Mouse (Mus musculus): ENCODE measurements around the gene Cwh43. TPM values are rescaled to one million over a fixed set of nuclear protein-coding genes. Genes with fewer than 3 reads are reported as not detected.

Gene Cwh43
- polyA plus RNA-seq, 1 experiment from 2014 or later = 0.20 TPM

- no peak overlapping the region for H3K4me3 ChIP-seq
- H3K27me3 ChIP-seq = peaks cover 41% of the 10 kb centered on the region
- no peak overlapping the region for H3K9ac ChIP-seq (replicated peaks)
- H3K9me3 ChIP-seq = no peaks in the 10 kb centered on the region
- no peaks in the 10 kb centered on the region for H3K36me3 ChIP-seq
- no peak overlapping the region for H3K4me2 ChIP-seq (replicated peaks)
- 85% methylated on average over 4 of the region's 4 CpGs for WGBS
- H3K4me1 ChIP-seq = peaks cover 9% of the 10 kb centered on the region
- H3K27ac ChIP-seq (replicated peaks) = no peak overlapping the region
- ATAC-seq (ENCODE audit: low FRiP score, low read depth) = no peak
Observed at GRCm38 (mm10) chr5:73402911-73403310, 3.0 kb upstream of the Cwh43 start.

- Histone ChIP-seq H3K9ac (replicated peaks) (no peak overlapping the region), H3K4me3 (no peak overlapping the region), H3K4me2 (replicated peaks) (no peak overlapping the region), H3K27ac (replicated peaks) (no peak overlapping the region), H3K9me3 (no peaks in the 10 kb centered on the region), H3K4me1 (peaks cover 9% of the 10 kb centered on the region), H3K36me3 (no peaks in the 10 kb centered on the region), H3K27me3 (peaks cover 42% of the 10 kb centered on the region)
- 90% methylated on average over 14 of the region's 14 CpGs for WGBS
- no peak for ATAC-seq (ENCODE audit: low FRiP score, low read depth)
Observed at GRCm38 (mm10) chr5:73403311-73404068, 2.4 kb upstream of the Cwh43 start.

GRCm38 (mm10) chr5:73404790-73405189, 1.1 kb upstream of the Cwh43 start:
- H3K36me3 ChIP-seq = no peaks in the 10 kb centered on the region
- H3K9ac ChIP-seq (replicated peaks) = no peak overlapping the region
- no peaks in the 10 kb centered on the region for H3K9me3 ChIP-seq
- peaks cover 42% of the 10 kb centered on the region for H3K27me3 ChIP-seq
- H3K4me3 ChIP-seq = no peak overlapping the region
- WGBS = 83% methylated on average over 6 of the region's 6 CpGs
- no peak overlapping the region for H3K4me2 ChIP-seq (replicated peaks)
- ATAC-seq (ENCODE audit: low FRiP score, low read depth) = no peak
- no peak overlapping the region for H3K27ac ChIP-seq (replicated peaks)
- H3K4me1 ChIP-seq = peaks cover 9% of the 10 kb centered on the region

GRCm38 (mm10) chr5:73406861-73407260, 986 bp downstream of the Cwh43 start:
- Histone ChIP-seq H3K36me3 (no peaks in the 10 kb centered on the region), H3K9ac (replicated peaks) (no peak overlapping the region), H3K27ac (replicated peaks) (no peak overlapping the region), H3K4me1 (peaks cover 9% of the 10 kb centered on the region), H3K9me3 (no peaks in the 10 kb centered on the region), H3K27me3 (peaks cover 42% of the 10 kb centered on the region), H3K4me2 (replicated peaks) (no peak overlapping the region), H3K4me3 (no peak overlapping the region)
- WGBS = 47% methylated on average over 6 of the region's 6 CpGs
- no peak for ATAC-seq (ENCODE audit: low FRiP score, low read depth)

GRCm38 (mm10) chr5:73409970-73410369, 4.1 kb downstream of the Cwh43 start:
- H3K27ac ChIP-seq (replicated peaks) = no peak overlapping the region
- no peaks in the 10 kb centered on the region for H3K36me3 ChIP-seq
- no peak overlapping the region for H3K4me3 ChIP-seq
- H3K27me3 ChIP-seq = peaks cover 30% of the 10 kb centered on the region
- H3K9me3 ChIP-seq = no peaks in the 10 kb centered on the region
- WGBS = 77% methylated on average over 5 of the region's 5 CpGs
- H3K4me1 ChIP-seq = peaks cover 9% of the 10 kb centered on the region
- H3K9ac ChIP-seq (replicated peaks) = no peak overlapping the region
- no peak overlapping the region for H3K4me2 ChIP-seq (replicated peaks)
- ATAC-seq (ENCODE audit: low FRiP score, low read depth) = no peak

- no peaks in the 10 kb centered on the region for H3K9me3 ChIP-seq
- H3K9ac ChIP-seq (replicated peaks) = no peak overlapping the region
- no peak overlapping the region for H3K4me3 ChIP-seq
- no peak overlapping the region for H3K4me2 ChIP-seq (replicated peaks)
- no peaks in the 10 kb centered on the region for H3K36me3 ChIP-seq
- no peaks in the 10 kb centered on the region; the same call in 1 of the 2 replicates for H3K4me1 ChIP-seq
- H3K27me3 ChIP-seq = peaks cover 13% of the 10 kb centered on the region
- H3K27ac ChIP-seq (replicated peaks) = no peak overlapping the region
- WGBS = 88% methylated on average over 5 of the region's 5 CpGs
- ATAC-seq (ENCODE audit: low FRiP score, low read depth) = no peak
Observed at GRCm38 (mm10) chr5:73411771-73412170, 5.9 kb downstream of the Cwh43 start.

- H3K27ac ChIP-seq (replicated peaks) = no peak overlapping the region
- H3K36me3 ChIP-seq = no peaks in the 10 kb centered on the region
- WGBS = 90% methylated on average over 10 of the region's 10 CpGs
- H3K4me1 ChIP-seq = no peaks in the 10 kb centered on the region; the same call in 1 of the 2 replicates
- no peaks in the 10 kb centered on the region for H3K9me3 ChIP-seq
- H3K9ac ChIP-seq (replicated peaks) = no peak overlapping the region
- no peak overlapping the region for H3K4me3 ChIP-seq
- H3K4me2 ChIP-seq (replicated peaks) = no peak overlapping the region
- no peaks in the 10 kb centered on the region for H3K27me3 ChIP-seq
- no peak for ATAC-seq (ENCODE audit: low FRiP score, low read depth)
Observed at GRCm38 (mm10) chr5:73414172-73414571, 8.3 kb downstream of the Cwh43 start.

GRCm38 (mm10) chr5:73419045-73419695, 13.3 kb downstream of the Cwh43 start:
- Histone ChIP-seq H3K27me3 (no peaks in the 10 kb centered on the region), H3K4me2 (replicated peaks) (no peak overlapping the region), H3K4me3 (no peak overlapping the region), H3K27ac (replicated peaks) (no peak overlapping the region), H3K36me3 (no peaks in the 10 kb centered on the region), H3K4me1 (no peaks in the 10 kb centered on the region; the same call in 1 of the 2 replicates), H3K9me3 (no peaks in the 10 kb centered on the region), H3K9ac (replicated peaks) (no peak overlapping the region)
- no peak for ATAC-seq (ENCODE audit: low FRiP score, low read depth)
- WGBS = 77% methylated on average over 11 of the region's 11 CpGs

GRCm38 (mm10) chr5:73426824-73427223, 20.9 kb downstream of the Cwh43 start:
- H3K36me3 ChIP-seq = no peaks in the 10 kb centered on the region
- no peak overlapping the region for H3K27ac ChIP-seq (replicated peaks)
- ATAC-seq (ENCODE audit: low FRiP score, low read depth) = no peak
- no peaks in the 10 kb centered on the region for H3K9me3 ChIP-seq
- H3K4me2 ChIP-seq (replicated peaks) = no peak overlapping the region
- H3K27me3 ChIP-seq = no peaks in the 10 kb centered on the region
- 82% methylated on average over 6 of the region's 6 CpGs for WGBS
- no peak overlapping the region for H3K9ac ChIP-seq (replicated peaks)
- no peaks in the 10 kb centered on the region for H3K4me1 ChIP-seq
- H3K4me3 ChIP-seq = no peak overlapping the region

- Histone ChIP-seq H3K4me2 (replicated peaks) (peak overlapping the region; percentile 32), H3K27ac (replicated peaks) (no peak overlapping the region), H3K4me3 (no peak overlapping the region), H3K36me3 (no peaks in the 10 kb centered on the region), H3K27me3 (no peaks in the 10 kb centered on the region), H3K4me1 (no peaks in the 10 kb centered on the region), H3K9ac (replicated peaks) (no peak overlapping the region), H3K9me3 (no peaks in the 10 kb centered on the region)
- WGBS = 23% methylated on average over 14 of the region's 14 CpGs
- ATAC-seq (ENCODE audit: low FRiP score, low read depth) = peak; percentile 72
Observed at GRCm38 (mm10) chr5:73431581-73431980, 25.7 kb downstream of the Cwh43 start.

- no peak for ATAC-seq (ENCODE audit: low FRiP score, low read depth)
- H3K4me1 ChIP-seq = no peaks in the 10 kb centered on the region
Observed at GRCm38 (mm10) chr5:73432805-73433204, 26.9 kb downstream of the Cwh43 start.

GRCm38 (mm10) chr5:73434764-73435163, 28.9 kb downstream of the Cwh43 start:
- Histone ChIP-seq H3K4me2 (replicated peaks) (no peak overlapping the region), H3K27me3 (no peaks in the 10 kb centered on the region), H3K27ac (replicated peaks) (no peak overlapping the region), H3K36me3 (no peaks in the 10 kb centered on the region), H3K9ac (replicated peaks) (no peak overlapping the region), H3K9me3 (no peaks in the 10 kb centered on the region), H3K4me1 (no peaks in the 10 kb centered on the region), H3K4me3 (no peak overlapping the region)
- no peak for ATAC-seq (ENCODE audit: low FRiP score, low read depth)
- WGBS = 75% methylated on average over 7 of the region's 7 CpGs

More at GRCm38 (mm10) chr5:73432805-73433204, 26.9 kb downstream of the Cwh43 start:
- no peaks in the 10 kb centered on the region for H3K9me3 ChIP-seq
- H3K27ac ChIP-seq (replicated peaks) = no peak overlapping the region
- WGBS = 87% methylated on average over 6 of the region's 6 CpGs
- H3K27me3 ChIP-seq = no peaks in the 10 kb centered on the region
- H3K36me3 ChIP-seq = no peaks in the 10 kb centered on the region
- no peak overlapping the region for H3K9ac ChIP-seq (replicated peaks)
- H3K4me2 ChIP-seq (replicated peaks) = no peak overlapping the region
- H3K4me3 ChIP-seq = no peak overlapping the region

Data from midbrain, embryonic 12.5 days (tissue).